Mouse (Mus musculus): Measurements from ENCODE around the gene Galnt6. TPM values are rescaled to one million over a fixed set of nuclear protein-coding genes. Genes with fewer than 3 reads are reported as not detected.
A peak's percentile ranks its signal among the peaks of the same experiment; 100 is the strongest.

The Galnt6 gene
- polyA plus RNA-seq, 1 experiment from 2014 or later, result 0.15 TPM

DNA sequence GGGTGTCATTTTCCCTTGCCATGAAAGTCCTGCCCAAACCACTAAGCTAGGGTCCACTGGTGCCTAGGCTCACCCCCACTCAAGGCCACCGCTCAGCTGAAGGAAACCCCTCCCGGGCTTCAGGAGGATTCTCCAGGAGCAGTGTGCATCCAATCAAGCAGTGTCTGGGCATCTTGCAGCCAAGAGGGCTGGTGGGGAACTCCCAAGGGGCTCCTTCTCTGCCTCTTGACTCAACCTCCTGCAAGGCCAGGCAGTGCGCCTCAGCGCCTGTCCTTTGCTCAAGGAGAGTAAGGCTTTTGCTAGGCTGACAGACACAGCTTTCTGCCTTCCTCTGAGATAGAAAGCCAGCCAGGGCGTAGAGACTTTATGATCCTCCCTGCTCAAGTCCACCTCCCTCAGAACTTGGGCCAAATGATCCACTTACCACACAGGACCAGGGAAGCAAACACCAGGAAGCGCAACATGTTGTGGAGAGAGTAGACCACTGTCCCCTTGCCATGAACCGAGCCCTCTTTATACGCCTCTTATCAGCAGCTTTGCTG lies 41.7 kb downstream of the Galnt6 start, which contains the start of gene Cela1:
Cela1 (minus strand) TSS at position 492 of the 542 bp plus-strand sequence.
- ATAC-seq (ENCODE audit: low FRiP score) (no peak), DNase-seq (ENCODE audit: low spot score) (no peak)
- Histone ChIP-seq H3K27me3 (ENCODE audit: control insufficient read depth, insufficient read depth, low read length) (no peaks in the 10 kb centered on the region), H3K4me3 (ENCODE audit: low read depth, low read length) (no peak within 1 kb of the TSS), H3K9ac (ENCODE audit: low read depth, low read length) (no peak within 1 kb of the TSS), H3K4me2 (replicated peaks; ENCODE audit: low read depth, low read length) (no peak within 1 kb of the TSS), H3K4me1 (replicated peaks; ENCODE audit: control insufficient read depth, insufficient read depth, low read length) (no peaks in the 10 kb centered on the region), H3K9me3 (ENCODE audit: control insufficient read depth, low read length) (no peaks in the 10 kb centered on the region), H3K36me3 (ENCODE audit: control insufficient read depth, insufficient read depth, low read length) (no peaks in the 10 kb centered on the region), H3K27ac (ENCODE audit: low read depth, low read length) (no peak within 1 kb of the TSS)
- WGBS, result 81% methylated on average over 8 of the region's 8 CpGs

DNA sequence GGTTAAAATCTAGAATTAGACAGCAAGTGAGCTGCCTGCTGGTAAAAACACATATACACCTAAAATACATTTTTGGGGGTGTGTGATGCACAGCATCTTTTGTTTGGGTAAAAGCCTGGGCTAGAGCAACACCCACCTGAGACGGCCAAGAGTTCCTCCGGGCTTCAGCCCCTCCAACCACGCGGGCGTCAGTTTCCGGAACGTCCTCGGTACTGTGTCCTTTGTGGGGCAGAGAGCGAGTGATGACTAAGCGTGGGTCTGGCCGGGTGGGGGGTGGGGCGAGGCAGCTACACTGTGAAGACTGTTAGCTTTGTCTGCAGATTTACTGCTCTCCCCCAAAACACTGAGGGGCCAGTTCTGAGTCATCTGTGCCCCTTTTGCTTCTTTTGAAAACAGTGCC lies 42.2 kb downstream of the Galnt6 start:
- Histone ChIP-seq H3K4me2 (replicated peaks; ENCODE audit: low read depth, low read length) (no peak overlapping the region), H3K9me3 (ENCODE audit: control insufficient read depth, low read length) (no peaks in the 10 kb centered on the region), H3K4me1 (replicated peaks; ENCODE audit: control insufficient read depth, insufficient read depth, low read length) (no peaks in the 10 kb centered on the region), H3K27ac (ENCODE audit: low read depth, low read length) (no peak overlapping the region), H3K36me3 (ENCODE audit: control insufficient read depth, insufficient read depth, low read length) (no peaks in the 10 kb centered on the region), H3K27me3 (ENCODE audit: control insufficient read depth, insufficient read depth, low read length) (no peaks in the 10 kb centered on the region), H3K9ac (ENCODE audit: low read depth, low read length) (no peak overlapping the region), H3K4me3 (ENCODE audit: low read depth, low read length) (no peak overlapping the region)
- no peak for DNase-seq (ENCODE audit: low spot score)
- WGBS, result 60% methylated on average over 12 of the region's 12 CpGs
- no peak for ATAC-seq (ENCODE audit: low FRiP score)

DNA sequence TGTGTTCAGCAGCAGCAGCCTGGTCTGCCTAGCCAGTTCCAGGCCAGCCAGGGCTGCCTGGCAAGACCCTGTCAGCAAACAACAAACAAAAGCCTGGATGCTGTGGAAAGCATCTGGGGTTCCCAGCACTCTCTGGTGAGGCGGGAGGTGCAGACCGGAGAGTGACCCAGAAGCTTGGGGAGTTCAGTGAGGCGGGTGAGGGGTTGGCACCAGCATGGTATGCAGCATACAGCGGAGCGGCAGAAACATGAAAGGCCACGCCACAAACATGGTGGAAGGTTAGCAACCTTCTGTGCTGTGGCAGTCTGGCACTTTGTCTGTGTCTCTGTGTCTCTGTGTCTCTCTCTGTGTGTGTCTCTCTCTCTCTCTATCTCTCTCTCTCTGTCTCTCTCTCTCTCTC lies 42.7 kb downstream of the Galnt6 start:
- H3K36me3 ChIP-seq (ENCODE audit: control insufficient read depth, insufficient read depth, low read length), result no peaks in the 10 kb centered on the region
- H3K27ac ChIP-seq (ENCODE audit: low read depth, low read length), result no peak overlapping the region
- no peaks in the 10 kb centered on the region for H3K9me3 ChIP-seq (ENCODE audit: control insufficient read depth, low read length)
- H3K9ac ChIP-seq (ENCODE audit: low read depth, low read length), result no peak overlapping the region
- no peak for ATAC-seq (ENCODE audit: low FRiP score)
- DNase-seq (ENCODE audit: low spot score), result no peak
- H3K27me3 ChIP-seq (ENCODE audit: control insufficient read depth, insufficient read depth, low read length), result no peaks in the 10 kb centered on the region
- H3K4me2 ChIP-seq (replicated peaks; ENCODE audit: low read depth, low read length), result no peak overlapping the region
- no peak overlapping the region for H3K4me3 ChIP-seq (ENCODE audit: low read depth, low read length)
- no peaks in the 10 kb centered on the region for H3K4me1 ChIP-seq (replicated peaks; ENCODE audit: control insufficient read depth, insufficient read depth, low read length)
- WGBS, result 79% methylated on average over 6 of the region's 6 CpGs

DNA sequence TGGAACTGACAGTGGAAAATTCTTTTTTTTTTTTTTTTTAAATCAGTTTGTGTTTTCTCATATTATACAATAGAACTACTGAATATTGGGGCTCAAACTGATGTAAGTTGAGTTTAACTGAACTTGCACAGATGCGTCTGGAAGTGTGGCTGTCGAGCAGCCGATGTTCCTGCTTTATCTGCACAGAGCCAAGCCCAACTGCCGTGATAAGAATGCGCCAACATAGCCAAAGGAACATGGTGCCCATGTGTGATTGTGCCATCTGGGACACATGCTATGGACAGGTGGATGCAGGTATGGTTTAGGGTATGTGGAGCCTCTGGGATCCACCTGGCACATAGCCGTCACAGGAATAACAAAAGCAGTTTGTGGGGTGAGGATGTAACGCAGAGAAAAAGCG lies 43.3 kb downstream of the Galnt6 start:
- ATAC-seq (ENCODE audit: low FRiP score) (no peak), DNase-seq (ENCODE audit: low spot score) (no peak)
- no peaks in the 10 kb centered on the region for H3K36me3 ChIP-seq (ENCODE audit: control insufficient read depth, insufficient read depth, low read length)
- no peak overlapping the region for H3K4me3 ChIP-seq (ENCODE audit: low read depth, low read length)
- no peaks in the 10 kb centered on the region for H3K9me3 ChIP-seq (ENCODE audit: control insufficient read depth, low read length)
- H3K27ac ChIP-seq (ENCODE audit: low read depth, low read length), result no peak overlapping the region
- WGBS, result 94% methylated on average over 8 of the region's 8 CpGs
- H3K4me1 ChIP-seq (replicated peaks; ENCODE audit: control insufficient read depth, insufficient read depth, low read length), result no peaks in the 10 kb centered on the region
- no peaks in the 10 kb centered on the region for H3K27me3 ChIP-seq (ENCODE audit: control insufficient read depth, insufficient read depth, low read length)
- H3K4me2 ChIP-seq (replicated peaks; ENCODE audit: low read depth, low read length), result no peak overlapping the region
- no peak overlapping the region for H3K9ac ChIP-seq (ENCODE audit: low read depth, low read length)

DNA sequence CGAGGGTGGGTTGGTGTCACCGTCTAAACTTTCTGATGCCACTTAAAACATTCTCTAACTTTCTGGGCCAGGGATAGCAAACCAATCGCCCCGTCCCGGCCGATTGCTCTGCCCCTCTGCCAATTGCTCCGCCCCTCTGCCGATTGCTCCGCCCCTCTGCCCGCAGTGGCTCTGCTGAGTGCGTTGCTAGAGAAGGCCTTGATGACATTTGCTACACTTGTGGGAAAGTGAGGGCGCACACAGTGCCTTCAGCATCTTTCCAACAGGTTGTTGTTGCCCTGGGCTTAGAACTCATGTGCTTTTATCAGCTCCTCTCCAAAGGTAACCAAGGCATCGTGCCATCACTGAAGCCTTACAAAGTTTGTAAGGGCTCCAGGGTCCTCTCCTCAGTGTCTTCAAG lies 43.9 kb downstream of the Galnt6 start:
- no peaks in the 10 kb centered on the region for H3K36me3 ChIP-seq (ENCODE audit: control insufficient read depth, insufficient read depth, low read length)
- DNase-seq (ENCODE audit: low spot score) (no peak), ATAC-seq (ENCODE audit: low FRiP score) (no peak)
- H3K27ac ChIP-seq (ENCODE audit: low read depth, low read length), result no peak overlapping the region
- no peaks in the 10 kb centered on the region for H3K4me1 ChIP-seq (replicated peaks; ENCODE audit: control insufficient read depth, insufficient read depth, low read length)
- no peak overlapping the region for H3K4me2 ChIP-seq (replicated peaks; ENCODE audit: low read depth, low read length)
- no peaks in the 10 kb centered on the region for H3K9me3 ChIP-seq (ENCODE audit: control insufficient read depth, low read length)
- 23% methylated on average over 13 of the region's 13 CpGs for WGBS
- H3K4me3 ChIP-seq (ENCODE audit: low read depth, low read length), result no peak overlapping the region
- H3K27me3 ChIP-seq (ENCODE audit: control insufficient read depth, insufficient read depth, low read length), result no peaks in the 10 kb centered on the region
- no peak overlapping the region for H3K9ac ChIP-seq (ENCODE audit: low read depth, low read length)

DNA sequence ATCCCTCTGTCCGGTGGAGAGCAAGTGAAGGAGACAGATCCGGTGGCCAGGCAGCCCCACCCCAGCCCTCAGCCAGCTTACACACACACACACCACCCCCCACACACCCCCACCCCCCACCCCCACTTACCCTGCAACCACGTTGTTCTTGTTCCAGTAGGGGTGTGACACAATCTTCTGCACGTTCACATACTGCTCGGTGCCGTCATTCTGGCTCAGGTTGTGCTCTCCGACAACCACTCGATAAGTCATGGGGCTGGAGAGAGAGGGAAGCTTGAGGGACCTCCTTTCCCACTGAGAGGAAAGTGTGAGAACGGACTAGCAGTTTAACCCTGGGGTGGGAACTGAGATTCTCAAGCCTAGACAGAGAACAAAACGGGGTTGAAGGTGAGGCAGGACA lies 44.7 kb downstream of the Galnt6 start:
- Histone ChIP-seq H3K36me3 (ENCODE audit: control insufficient read depth, insufficient read depth, low read length) (no peaks in the 10 kb centered on the region), H3K4me1 (replicated peaks; ENCODE audit: control insufficient read depth, insufficient read depth, low read length) (no peaks in the 10 kb centered on the region), H3K9ac (ENCODE audit: low read depth, low read length) (no peak overlapping the region), H3K27me3 (ENCODE audit: control insufficient read depth, insufficient read depth, low read length) (no peaks in the 10 kb centered on the region), H3K4me2 (replicated peaks; ENCODE audit: low read depth, low read length) (no peak overlapping the region), H3K9me3 (ENCODE audit: control insufficient read depth, low read length) (no peaks in the 10 kb centered on the region), H3K4me3 (ENCODE audit: low read depth, low read length) (no peak overlapping the region), H3K27ac (ENCODE audit: low read depth, low read length) (no peak overlapping the region)
- ATAC-seq (ENCODE audit: low FRiP score) (no peak), DNase-seq (ENCODE audit: low spot score) (no peak)
- WGBS, result 61% methylated on average over 10 of the region's 10 CpGs

DNA sequence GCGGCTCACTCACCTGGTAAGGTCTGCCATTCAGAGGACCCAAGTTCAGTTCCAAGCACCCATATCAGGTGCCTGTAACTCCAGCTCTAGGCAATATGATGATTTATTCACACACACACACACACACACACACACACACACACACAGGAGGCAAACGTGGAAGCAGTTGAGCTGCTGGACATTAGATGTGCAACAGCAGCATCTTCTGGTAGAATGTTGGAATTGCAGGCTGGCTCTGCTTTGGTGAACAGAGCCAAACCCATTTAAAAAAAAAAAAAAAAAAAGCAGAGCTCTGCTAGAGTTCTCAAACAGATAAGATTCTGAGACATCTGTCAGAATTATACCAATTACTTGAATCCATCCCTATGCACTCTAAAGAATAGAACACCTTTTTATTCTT lies 46.1 kb downstream of the Galnt6 start:
- Histone ChIP-seq H3K27ac (ENCODE audit: low read depth, low read length) (no peak overlapping the region), H3K9me3 (ENCODE audit: control insufficient read depth, low read length) (no peaks in the 10 kb centered on the region), H3K27me3 (ENCODE audit: control insufficient read depth, insufficient read depth, low read length) (no peaks in the 10 kb centered on the region), H3K4me2 (replicated peaks; ENCODE audit: low read depth, low read length) (no peak overlapping the region), H3K4me3 (ENCODE audit: low read depth, low read length) (no peak overlapping the region), H3K9ac (ENCODE audit: low read depth, low read length) (no peak overlapping the region), H3K36me3 (ENCODE audit: control insufficient read depth, insufficient read depth, low read length) (no peaks in the 10 kb centered on the region), H3K4me1 (replicated peaks; ENCODE audit: control insufficient read depth, insufficient read depth, low read length) (no peaks in the 10 kb centered on the region)
- DNase-seq (ENCODE audit: low spot score), result peak; percentile 89
- ATAC-seq (ENCODE audit: low FRiP score), result no peak
- 42% methylated on average over 2 of the region's 2 CpGs for WGBS

DNA sequence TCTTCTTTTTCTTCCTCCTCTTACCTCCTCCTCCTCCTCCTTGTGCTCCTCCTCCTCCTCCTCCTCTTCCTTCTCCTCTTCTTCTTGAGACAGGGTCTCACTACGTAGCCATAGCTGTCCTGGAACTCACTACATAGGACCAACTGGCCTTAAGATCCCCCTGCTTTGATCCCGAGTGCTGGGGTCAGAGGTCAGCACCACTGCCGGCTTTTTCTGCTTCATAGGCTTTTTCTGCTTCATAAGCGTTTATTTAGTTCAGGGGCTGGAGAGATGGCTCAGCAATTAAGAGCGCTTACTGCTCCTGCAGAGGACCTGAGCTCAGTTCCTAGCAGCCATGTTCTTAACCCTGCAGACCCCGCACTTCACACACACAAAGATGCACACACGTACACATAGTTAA lies 47.4 kb downstream of the Galnt6 start:
- H3K4me1 ChIP-seq (replicated peaks; ENCODE audit: control insufficient read depth, insufficient read depth, low read length), result no peaks in the 10 kb centered on the region
- H3K4me3 ChIP-seq (ENCODE audit: low read depth, low read length), result no peak overlapping the region
- no peaks in the 10 kb centered on the region for H3K9me3 ChIP-seq (ENCODE audit: control insufficient read depth, low read length)
- DNase-seq (ENCODE audit: low spot score) (no peak), ATAC-seq (ENCODE audit: low FRiP score) (no peak)
- no peaks in the 10 kb centered on the region for H3K36me3 ChIP-seq (ENCODE audit: control insufficient read depth, insufficient read depth, low read length)
- no peaks in the 10 kb centered on the region for H3K27me3 ChIP-seq (ENCODE audit: control insufficient read depth, insufficient read depth, low read length)
- 29% methylated on average over 7 of the region's 7 CpGs for WGBS
- no peak overlapping the region for H3K4me2 ChIP-seq (replicated peaks; ENCODE audit: low read depth, low read length)
- H3K9ac ChIP-seq (ENCODE audit: low read depth, low read length), result no peak overlapping the region
- H3K27ac ChIP-seq (ENCODE audit: low read depth, low read length), result no peak overlapping the region

DNA sequence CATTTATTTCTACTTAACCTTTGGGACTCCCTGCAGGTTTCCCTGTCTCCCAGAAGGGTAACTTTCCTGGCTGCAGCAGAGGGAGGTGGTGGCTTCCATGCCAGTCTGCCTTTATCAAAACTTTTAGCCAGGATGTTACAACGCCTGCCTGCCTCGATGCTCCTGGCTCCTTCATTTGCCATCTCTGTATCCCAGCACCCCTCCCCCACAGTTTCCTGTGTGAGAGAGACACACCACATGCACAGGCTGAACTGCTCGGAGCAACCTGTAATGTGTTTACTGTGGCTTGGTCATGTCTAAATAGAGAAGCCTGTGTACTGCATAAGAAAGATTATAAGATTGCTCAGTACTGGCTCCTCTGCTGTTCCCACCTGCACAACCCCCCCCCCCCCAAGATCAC lies 48.8 kb downstream of the Galnt6 start:
- Histone ChIP-seq H3K4me1 (replicated peaks; ENCODE audit: control insufficient read depth, insufficient read depth, low read length) (no peaks in the 10 kb centered on the region), H3K9ac (ENCODE audit: low read depth, low read length) (no peak overlapping the region), H3K4me3 (ENCODE audit: low read depth, low read length) (no peak overlapping the region), H3K27ac (ENCODE audit: low read depth, low read length) (no peak overlapping the region), H3K4me2 (replicated peaks; ENCODE audit: low read depth, low read length) (no peak overlapping the region), H3K27me3 (ENCODE audit: control insufficient read depth, insufficient read depth, low read length) (no peaks in the 10 kb centered on the region), H3K9me3 (ENCODE audit: control insufficient read depth, low read length) (no peaks in the 10 kb centered on the region), H3K36me3 (ENCODE audit: control insufficient read depth, insufficient read depth, low read length) (no peaks in the 10 kb centered on the region)
- WGBS, result 53% methylated on average over 3 of the region's 3 CpGs
- no peak for ATAC-seq (ENCODE audit: low FRiP score)
- DNase-seq (ENCODE audit: low spot score), result no peak

Data from hindbrain, embryonic 11.5 days (tissue).